Mouse (Mus musculus) intestine, embryonic 14.5 days (tissue): ENCODE measurements around the gene Baz2a. TPM values are rescaled to one million over a fixed set of nuclear protein-coding genes. Genes with fewer than 3 reads are reported as not detected.

Experiments used
- ATAC-seq: fragments of 200-750 bp; cut with Nextera tagmentation; replicated peaks from 2 replicates; pipeline ENCODE4 v1.8.0; 2017; ENCODE audit warnings: low read depth, moderate number of reproducible peaks, moderate TSS enrichment, moderate library complexity; ENCODE audit not compliant: low FRiP score, low TSS enrichment
- DNase-seq: peaks from one replicate; pipeline ENCODE4 v3.0.0-alpha.2; 2018; ENCODE audit warnings: low spot score
- H3K27ac ChIP-seq: fragments of 300-500 bp; sonication (generic); 2 replicates; pipeline ENCODE4 v1.5.1; 2014; ENCODE audit warnings: low read depth, mild to moderate bottlenecking, control low read depth
- H3K27me3 ChIP-seq: fragments of 300-500 bp; sonication (generic); replicated peaks from 2 replicates; pipeline ENCODE4 v1.6.1; 2014; ENCODE audit warnings: low read length, control low read depth; ENCODE audit not compliant: control insufficient read depth, insufficient read depth
- H3K36me3 ChIP-seq: fragments of 300-500 bp; sonication (generic); 2 replicates; pipeline ENCODE4 v1.6.1; 2014; ENCODE audit warnings: low read length, control low read depth; ENCODE audit not compliant: control insufficient read depth, insufficient read depth
- H3K4me1 ChIP-seq: fragments of 300-500 bp; sonication (generic); replicated peaks from 2 replicates; pipeline ENCODE4 v1.6.1; 2014; ENCODE audit warnings: low read length, control low read depth, mixed read lengths; ENCODE audit not compliant: control insufficient read depth, insufficient read depth
- H3K4me2 ChIP-seq: fragments of 300-500 bp; sonication (generic); 2 replicates; pipeline ENCODE4 v1.6.1; 2014; ENCODE audit warnings: low read length
- H3K4me3 ChIP-seq: fragments of 300-500 bp; sonication (generic); 2 replicates; pipeline ENCODE4 v1.5.1; 2014; ENCODE audit warnings: low read depth, low read length, control low read depth, mixed read lengths
- H3K9ac ChIP-seq: fragments of 300-500 bp; sonication (generic); 2 replicates; pipeline ENCODE4 v1.6.1; 2014; ENCODE audit warnings: mild to moderate bottlenecking, low read length
- H3K9me3 ChIP-seq: fragments of 300-500 bp; sonication (generic); 2 replicates; pipeline ENCODE4 v1.6.1; 2016; ENCODE audit warnings: low read length, control low read depth; ENCODE audit not compliant: control insufficient read depth
- WGBS: fragments of 180-500 bp; shearing (Covaris S2); extraction: QIAGEN DNeasy Blood & Tissue Kit; methylation state at CpG from one replicate; pipeline ENCODE4 v1.1.7; 2014; 5-methylcytosine and 5-hydroxymethylcytosine counted together
- polyA plus RNA-seq: library from polyadenylated mRNA; unstranded; fragments of >200 nt; fragmentation: Nextera tagmentation; extraction: Ambion mirVana; gene quantifications from 2 replicates; pipeline ENCODE4 v1.2.1, GENCODE M21; 2014

Gene Baz2a
- polyA plus RNA-seq, 1 experiment from 2014 or later, result 26.2 TPM

DNA sequence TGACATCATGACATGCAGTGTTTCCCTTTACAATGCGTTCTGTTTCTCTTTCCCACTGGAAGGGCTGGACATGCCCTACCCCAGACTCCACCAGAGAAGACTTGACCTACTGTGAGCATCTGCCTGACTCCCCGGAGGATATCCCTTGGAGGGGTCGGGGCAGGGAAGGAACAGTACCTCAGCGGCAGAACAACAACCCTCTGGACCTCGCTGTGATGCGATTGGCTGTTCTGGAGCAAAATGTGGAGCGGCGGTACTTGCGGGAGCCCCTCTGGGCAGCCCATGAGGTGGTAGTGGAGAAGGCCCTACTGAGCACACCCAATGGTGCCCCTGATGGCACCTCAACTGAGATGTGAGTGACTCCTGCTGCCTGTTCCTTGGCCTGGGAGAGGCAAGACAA is 33.5 kb downstream of the Baz2a start:
- DNase-seq (no peak), ATAC-seq (no peak)
- H3K4me1 ChIP-seq, result no peaks in the 10 kb centered on the region
- H3K36me3 ChIP-seq, result peaks cover 88% of the 10 kb centered on the region
- no peaks in the 10 kb centered on the region for H3K27me3 ChIP-seq
- H3K4me3 ChIP-seq, result no peak overlapping the region
- no peak overlapping the region for H3K4me2 ChIP-seq
- H3K9me3 ChIP-seq, result no peaks in the 10 kb centered on the region
- H3K9ac ChIP-seq, result no peak overlapping the region
- WGBS, result 96% methylated on average over 9 of the region's 9 CpGs
- no peak overlapping the region for H3K27ac ChIP-seq

DNA sequence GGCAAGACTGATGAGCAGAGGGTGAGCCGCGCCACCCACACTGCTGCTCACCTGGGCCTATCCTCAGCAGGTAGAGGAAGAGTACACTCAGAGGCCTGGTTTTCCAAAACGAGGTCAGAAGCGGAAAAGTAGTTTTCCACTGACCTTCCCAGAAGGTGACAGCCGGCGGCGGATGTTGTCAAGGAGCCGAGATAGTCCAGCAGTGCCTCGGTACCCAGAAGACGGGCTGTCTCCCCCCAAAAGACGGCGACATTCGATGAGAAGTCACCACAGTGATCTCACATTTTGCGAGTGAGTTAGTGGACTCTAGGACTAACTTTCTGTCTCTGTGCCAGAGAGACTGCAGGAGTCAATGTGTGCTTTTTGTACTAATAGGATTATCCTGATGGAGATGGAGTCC is 34.6 kb downstream of the Baz2a start:
- DNase-seq, result no peak
- H3K4me3 ChIP-seq, result no peak overlapping the region

DNA sequence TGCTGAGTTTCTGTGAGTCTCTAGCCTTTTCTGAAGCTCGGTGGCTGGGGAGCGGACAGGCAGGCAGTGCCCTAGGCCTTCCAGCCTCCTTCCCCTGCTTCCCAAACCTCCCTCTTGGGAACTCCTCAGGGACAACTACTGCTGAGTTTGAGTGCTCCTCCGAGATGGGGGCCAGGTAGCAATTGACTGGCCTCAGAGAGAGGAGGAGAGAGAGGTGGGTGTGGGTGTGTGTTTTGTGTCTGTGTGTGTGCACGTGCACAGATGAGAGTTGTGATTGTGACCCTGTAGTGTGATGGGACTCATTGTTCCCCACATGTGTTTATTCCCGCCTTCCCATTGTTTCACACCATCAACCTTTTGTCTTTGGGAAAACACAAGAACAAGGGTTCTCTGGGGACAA is 36.1 kb downstream of the Baz2a start:
- no peak for ATAC-seq
- Histone ChIP-seq H3K36me3 (peaks cover 88% of the 10 kb centered on the region), H3K27ac (no peak overlapping the region)

More for the DNA sequence above, 34.6 kb downstream of the Baz2a start:
- no peaks in the 10 kb centered on the region for H3K4me1 ChIP-seq
- peaks cover 88% of the 10 kb centered on the region for H3K36me3 ChIP-seq
- no peaks in the 10 kb centered on the region for H3K9me3 ChIP-seq
- H3K9ac ChIP-seq, result no peak overlapping the region
- no peaks in the 10 kb centered on the region for H3K27me3 ChIP-seq
- H3K4me2 ChIP-seq, result no peak overlapping the region
- no peak overlapping the region for H3K27ac ChIP-seq
- no peak for ATAC-seq
- WGBS, result 88% methylated on average over 14 of the region's 14 CpGs

DNA sequence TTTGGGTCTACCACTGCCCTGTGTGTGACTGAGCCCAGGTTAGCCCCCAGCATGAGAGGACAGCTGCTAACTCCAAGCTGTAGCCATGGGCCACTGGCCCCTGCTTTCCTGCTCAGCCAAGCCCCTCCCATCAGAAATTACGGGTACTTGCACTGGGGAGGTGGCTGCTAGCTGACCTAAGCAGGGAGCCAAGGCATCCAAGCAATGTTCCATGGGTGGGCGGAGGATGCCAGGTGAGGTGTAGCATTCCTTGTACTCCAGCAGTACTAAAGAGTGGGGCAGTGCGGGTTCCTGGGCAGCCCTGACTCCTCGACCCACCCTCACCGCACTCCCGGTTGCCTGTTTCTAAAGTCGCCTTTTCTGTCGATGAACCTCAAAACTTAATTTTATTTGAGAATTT is 36.8 kb downstream of the Baz2a start:
- Histone ChIP-seq H3K9me3 (no peaks in the 10 kb centered on the region), H3K36me3 (peaks cover 88% of the 10 kb centered on the region), H3K4me1 (no peaks in the 10 kb centered on the region), H3K27ac (no peak overlapping the region), H3K9ac (no peak overlapping the region), H3K4me2 (no peak overlapping the region), H3K4me3 (no peak overlapping the region), H3K27me3 (no peaks in the 10 kb centered on the region)
- no peak for ATAC-seq
- DNase-seq, result no peak
- WGBS, result 80% methylated on average over 8 of the region's 8 CpGs

More for the DNA sequence above, 36.1 kb downstream of the Baz2a start:
- no peaks in the 10 kb centered on the region for H3K9me3 ChIP-seq
- no peak for DNase-seq
- 71% methylated on average over 5 of the region's 5 CpGs for WGBS
- no peak overlapping the region for H3K9ac ChIP-seq
- no peak overlapping the region for H3K4me3 ChIP-seq
- no peaks in the 10 kb centered on the region for H3K27me3 ChIP-seq
- no peak overlapping the region for H3K4me2 ChIP-seq
- no peaks in the 10 kb centered on the region for H3K4me1 ChIP-seq

DNA sequence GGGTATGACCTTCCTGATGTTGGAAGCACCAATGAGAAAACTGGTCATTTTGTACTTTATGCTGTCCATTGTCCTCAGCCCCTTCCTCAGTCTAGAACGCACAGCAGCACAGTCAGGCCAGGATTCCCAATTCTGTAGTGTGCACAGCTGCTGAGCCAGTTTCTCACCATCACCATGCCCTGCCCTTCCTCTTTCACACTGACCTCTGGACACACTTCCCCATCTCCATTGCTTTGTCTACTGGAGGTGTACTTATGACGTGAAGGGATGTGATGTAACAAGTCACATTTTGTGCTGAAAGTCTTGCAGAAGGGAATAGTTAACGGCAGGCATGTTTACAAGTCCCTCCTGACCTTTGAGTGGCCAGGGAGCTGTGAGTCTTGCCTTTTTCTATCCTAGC is 39.9 kb downstream of the Baz2a start:
- Histone ChIP-seq H3K4me3 (no peak overlapping the region), H3K9me3 (no peaks in the 10 kb centered on the region), H3K27ac (no peak overlapping the region), H3K4me2 (no peak overlapping the region), H3K27me3 (no peaks in the 10 kb centered on the region), H3K9ac (no peak overlapping the region), H3K4me1 (no peaks in the 10 kb centered on the region), H3K36me3 (peaks cover 84% of the 10 kb centered on the region)
- no peak for DNase-seq
- WGBS, result 58% methylated on average over 3 of the region's 3 CpGs
- ATAC-seq, result no peak

DNA sequence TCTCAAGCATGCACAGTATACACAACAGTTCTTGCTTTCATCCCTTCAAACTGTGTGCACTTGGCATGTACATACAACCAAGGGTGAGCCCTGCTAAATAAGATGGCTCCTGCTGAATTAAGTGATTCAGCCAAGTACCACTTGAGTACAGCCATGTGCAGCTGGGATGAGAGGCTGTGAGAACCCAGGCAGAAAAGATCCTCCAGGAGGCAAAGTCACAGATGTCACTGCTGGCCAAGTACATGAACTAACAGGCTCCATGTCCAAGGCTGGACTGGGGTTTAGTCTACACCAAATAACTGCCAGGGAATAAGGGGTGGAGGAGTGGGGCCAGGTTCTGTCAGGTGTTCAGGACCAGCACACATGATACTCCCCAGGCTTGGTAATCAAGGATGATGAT is 40.4 kb downstream of the Baz2a start:
- no peak overlapping the region for H3K9ac ChIP-seq
- no peaks in the 10 kb centered on the region for H3K9me3 ChIP-seq
- no peak for ATAC-seq
- no peak overlapping the region for H3K4me3 ChIP-seq
- DNase-seq, result no peak
- H3K27me3 ChIP-seq, result no peaks in the 10 kb centered on the region
- H3K36me3 ChIP-seq, result peaks cover 79% of the 10 kb centered on the region
- H3K4me2 ChIP-seq, result no peak overlapping the region
- H3K4me1 ChIP-seq, result no peaks in the 10 kb centered on the region
- H3K27ac ChIP-seq, result no peak overlapping the region

DNA sequence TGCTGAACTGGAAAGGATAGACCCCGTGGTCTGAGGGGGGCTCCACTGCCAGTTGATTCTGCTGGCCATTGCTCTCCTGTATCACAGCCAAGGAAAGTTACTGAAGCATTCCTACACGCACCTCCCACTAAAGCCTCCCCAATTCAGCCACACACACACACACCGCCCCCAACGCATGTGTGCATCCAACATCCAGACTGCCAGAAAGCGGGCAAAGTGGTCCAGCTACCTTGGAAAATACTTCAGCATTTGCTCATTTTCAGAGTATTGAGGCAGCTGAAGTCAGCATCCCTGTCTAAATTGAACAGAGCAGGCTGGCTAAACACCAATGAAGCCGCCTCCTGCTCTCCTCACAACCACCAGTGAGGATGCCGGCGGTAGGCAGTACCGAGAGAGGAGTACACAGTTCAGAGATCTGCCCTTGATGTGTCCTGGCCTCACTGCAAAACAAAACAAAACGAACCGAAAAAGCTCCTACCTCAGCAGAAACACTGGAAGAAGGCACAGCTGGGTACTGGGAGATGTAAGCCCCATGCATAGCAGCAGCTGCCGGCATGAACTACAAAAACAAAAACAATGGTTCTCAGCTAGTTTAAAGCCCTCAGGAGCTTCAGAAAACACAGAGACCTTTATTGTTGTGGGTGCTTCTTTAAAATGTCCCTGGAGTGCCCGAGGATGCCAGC is 42.4 kb downstream of the Baz2a start:
- no peak overlapping the region for H3K4me3 ChIP-seq
- no peak for ATAC-seq
- no peaks in the 10 kb centered on the region for H3K27me3 ChIP-seq
- no peak for DNase-seq
- H3K36me3 ChIP-seq, result peaks cover 80% of the 10 kb centered on the region
- no peak overlapping the region for H3K4me2 ChIP-seq
- no peaks in the 10 kb centered on the region for H3K4me1 ChIP-seq
- H3K9me3 ChIP-seq, result no peaks in the 10 kb centered on the region
- 66% methylated on average over 13 of the region's 13 CpGs for WGBS
- no peak overlapping the region for H3K27ac ChIP-seq
- no peak overlapping the region for H3K9ac ChIP-seq

DNA sequence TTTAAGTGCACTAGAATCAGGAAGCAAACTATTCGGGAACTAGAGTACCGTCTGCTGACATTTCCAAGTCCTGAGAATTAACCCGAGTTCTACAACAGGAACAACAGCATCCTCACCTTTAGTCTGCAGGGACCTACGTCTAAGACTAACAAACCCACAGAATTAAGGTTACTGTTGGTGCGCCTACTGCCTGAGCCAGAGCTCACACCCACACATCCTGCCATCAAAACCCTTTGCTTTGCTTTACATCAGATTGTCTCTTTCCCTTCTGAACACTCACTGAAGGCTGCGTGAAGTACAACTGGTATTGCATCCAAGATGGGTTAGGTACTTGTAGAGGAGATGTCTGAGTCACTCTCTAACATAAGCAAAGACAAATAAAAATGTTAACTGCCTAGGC is 44.0 kb downstream of the Baz2a start:
- Histone ChIP-seq H3K36me3 (peaks cover 85% of the 10 kb centered on the region), H3K27ac (no peak overlapping the region), H3K4me1 (no peaks in the 10 kb centered on the region), H3K4me3 (no peak overlapping the region), H3K4me2 (no peak overlapping the region), H3K9me3 (no peaks in the 10 kb centered on the region), H3K27me3 (no peaks in the 10 kb centered on the region), H3K9ac (no peak overlapping the region)
- WGBS, result 87% methylated on average over 6 of the region's 6 CpGs
- ATAC-seq, result no peak
- no peak for DNase-seq

DNA sequence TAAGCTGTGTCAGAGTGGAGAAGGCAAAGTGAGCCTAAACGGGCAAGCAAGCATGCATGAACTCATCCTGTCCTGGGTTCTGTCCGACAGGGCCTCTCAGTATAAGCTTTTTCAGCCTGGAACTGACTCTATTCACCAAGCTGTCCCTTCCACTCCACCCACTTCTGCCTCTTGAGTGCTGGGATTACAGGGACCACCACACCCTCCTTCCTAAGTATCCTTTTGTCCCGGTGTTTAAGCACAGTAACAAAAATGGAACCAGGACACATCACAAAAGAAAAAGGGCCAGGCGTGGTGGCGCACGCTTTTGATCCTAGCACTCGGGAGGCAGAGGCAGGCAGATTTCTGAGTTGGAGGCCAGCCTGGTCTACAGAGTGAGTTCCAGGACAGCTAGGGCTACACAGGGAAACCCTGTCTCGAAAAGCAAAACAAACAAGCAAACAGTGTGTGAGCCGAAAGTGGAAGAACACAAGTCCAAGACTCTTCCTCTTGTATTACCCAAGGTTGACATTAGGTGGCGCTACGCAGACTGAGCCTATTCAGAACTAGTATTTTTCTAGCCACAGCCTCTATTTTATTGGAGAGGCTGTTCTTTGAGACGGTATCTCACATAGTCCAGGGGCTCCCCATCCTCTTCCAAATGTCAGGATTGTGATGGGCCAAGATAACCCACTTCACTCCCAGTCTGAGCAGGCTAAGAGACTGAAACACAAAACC is 49.0 kb downstream of the Baz2a start:
- no peak overlapping the region for H3K9ac ChIP-seq
- no peaks in the 10 kb centered on the region for H3K9me3 ChIP-seq
- peak; percentile 66 for DNase-seq
- H3K36me3 ChIP-seq, result peaks cover 67% of the 10 kb centered on the region
- H3K27ac ChIP-seq, result no peak overlapping the region
- no peak for ATAC-seq
- no peak overlapping the region for H3K4me2 ChIP-seq
- 76% methylated on average over 12 of the region's 12 CpGs for WGBS
- no peaks in the 10 kb centered on the region for H3K27me3 ChIP-seq
- H3K4me3 ChIP-seq, result no peak overlapping the region
- no peaks in the 10 kb centered on the region for H3K4me1 ChIP-seq
